Mouse (Mus musculus) monocyte, adult 5-6 weeks (primary cell): ENCODE results near the gene Echdc3. TPM values are rescaled to one million over a fixed set of nuclear protein-coding genes. Genes with fewer than 3 reads are reported as not detected.

ENCODE experiments used
- ATAC-seq: fragments of 153-309, 156-312 bp; replicated peaks from 2 replicates; pipeline ENCODE4 v1.8.0; 2017; ENCODE audit warnings: mild to moderate bottlenecking; ENCODE audit not compliant: low TSS enrichment, insufficient number of reproducible peaks, severe bottlenecking, poor library complexity, low FRiP score
- total RNA-seq: library from RNA; stranded (forward); fragments of 200-1000, 200-491, 200-594 nt; gene quantifications from 3 replicates; pipeline ENCODE4 v1.2.3, GENCODE M21; 2017

Gene Echdc3
- total RNA-seq, 1 experiment from 2014 or later = not detected

DNA sequence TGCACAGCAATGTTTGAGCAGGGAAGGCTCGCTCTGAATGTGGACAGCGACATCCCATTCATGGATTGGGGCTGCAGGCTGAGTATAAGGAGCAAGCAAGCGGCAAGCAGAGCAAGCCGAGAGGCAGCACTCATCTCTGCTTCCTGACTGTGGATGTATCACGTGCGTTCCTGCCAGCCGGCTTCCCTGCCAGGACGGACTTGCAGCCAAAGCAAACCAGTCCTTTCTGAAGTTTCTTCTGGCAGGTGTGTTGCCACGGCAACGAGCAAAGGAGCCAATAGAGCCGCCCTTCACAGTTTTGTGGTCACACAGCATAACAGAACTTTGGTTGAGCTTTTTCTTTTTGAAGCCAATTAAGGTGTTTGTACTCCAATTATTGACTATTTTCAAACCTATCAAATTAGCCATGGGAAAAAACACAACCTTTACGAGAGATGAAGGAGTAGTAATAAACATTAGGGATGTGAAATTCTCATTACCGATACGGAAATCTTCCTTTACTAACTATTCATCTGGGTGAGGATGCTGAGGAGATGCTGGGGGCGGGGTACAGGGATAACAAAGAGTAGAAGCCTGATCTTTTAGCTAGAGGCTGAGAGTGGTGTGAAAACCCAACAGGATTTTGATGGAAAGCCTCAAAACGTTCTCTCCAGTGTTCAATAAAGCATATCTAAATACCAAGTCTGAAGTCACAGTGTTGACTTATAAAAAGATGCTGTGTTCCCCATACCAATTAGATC, 69.7 kb downstream of the Echdc3 start:
- ATAC-seq = no peak

DNA sequence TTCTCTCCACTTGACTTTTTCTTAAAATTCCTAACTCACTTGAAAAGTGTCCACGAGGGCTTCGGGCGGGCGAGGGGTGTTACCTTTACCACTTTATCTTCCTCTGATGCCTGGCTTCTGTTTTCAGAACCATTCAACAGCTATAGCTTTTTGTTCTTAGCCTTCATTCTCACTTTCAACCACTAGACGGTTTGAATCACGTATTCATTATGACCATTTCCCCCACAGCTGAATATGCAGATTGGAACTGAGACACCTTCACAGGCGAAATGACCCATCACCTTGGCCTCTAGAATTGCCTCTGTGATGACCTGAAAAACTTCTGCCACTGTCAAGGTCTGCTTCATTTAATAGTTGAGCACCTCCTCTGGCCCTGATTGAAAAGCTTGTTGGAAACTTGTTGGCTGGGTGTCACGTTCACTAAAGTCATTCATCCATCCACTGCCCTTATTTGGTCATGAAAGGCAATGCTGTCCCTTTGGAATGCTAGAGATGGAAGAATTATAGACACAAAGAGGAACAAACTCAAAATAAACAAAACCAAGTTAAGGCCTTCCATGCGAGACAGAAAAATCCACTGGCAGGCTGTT, 72.2 kb downstream of the Echdc3 start:
- ATAC-seq = no peak

Other genes with a start within 250 kb of the Echdc3 start
- 0.29 TPM in 1 of 3 replicates, not detected in the others for gene Proser2, start 82.8 kb downstream of the Echdc3 start, total RNA-seq
- gene Usp6nl, start 109.6 kb upstream of the Echdc3 start, total RNA-seq = 17.1 to 24.3 TPM (median 21.7 TPM) in 3 replicates